Mouse (Mus musculus) neutrophil, adult 5-6 weeks (primary cell): Measurements from ENCODE around the gene Adcyap1r1. TPM values are rescaled to one million over a fixed set of nuclear protein-coding genes. Genes with fewer than 3 reads are reported as not detected.

Experiments used
- ATAC-seq: fragments of 151-379, 151-347 bp; 2 replicates; pipeline ENCODE4 v1.8.0; 2017; ENCODE audit warnings: mild to moderate bottlenecking, moderate TSS enrichment; ENCODE audit not compliant: insufficient number of reproducible peaks, poor library complexity, low FRiP score, severe bottlenecking; ENCODE audit errors: extremely low read depth
- total RNA-seq: library from RNA; stranded (forward); fragments of 200-1000 nt; gene quantifications from 2 replicates; pipeline ENCODE4 v1.2.3, GENCODE M21; 2017

Gene Adcyap1r1
- total RNA-seq, 1 experiment from 2014 or later: not detected

DNA sequence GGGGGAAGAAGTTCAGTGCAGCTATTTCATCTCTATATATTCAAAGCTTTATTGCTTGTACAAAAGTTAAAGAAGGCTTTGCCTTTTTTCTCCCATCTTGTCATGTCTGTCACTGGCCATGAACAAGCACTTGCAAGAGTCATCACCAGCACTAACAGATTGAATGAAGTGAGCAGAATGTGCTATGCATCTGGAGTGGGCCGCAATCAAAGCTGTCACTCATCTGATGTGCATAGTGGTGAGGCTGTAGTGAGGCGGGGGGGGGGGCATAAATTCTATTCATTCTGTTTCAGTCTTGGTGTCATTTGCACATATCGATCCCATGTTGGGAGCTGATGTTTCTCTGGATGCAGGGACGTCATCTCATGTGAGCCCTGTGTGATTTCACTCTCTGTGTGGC lies 91.6 kb downstream of the Adcyap1r1 start:
- no peak for ATAC-seq

GRCm38 (mm10) chr6:55549211-55549610 lies 97.4 kb downstream of the Adcyap1r1 start:
- ATAC-seq: no peak

DNA sequence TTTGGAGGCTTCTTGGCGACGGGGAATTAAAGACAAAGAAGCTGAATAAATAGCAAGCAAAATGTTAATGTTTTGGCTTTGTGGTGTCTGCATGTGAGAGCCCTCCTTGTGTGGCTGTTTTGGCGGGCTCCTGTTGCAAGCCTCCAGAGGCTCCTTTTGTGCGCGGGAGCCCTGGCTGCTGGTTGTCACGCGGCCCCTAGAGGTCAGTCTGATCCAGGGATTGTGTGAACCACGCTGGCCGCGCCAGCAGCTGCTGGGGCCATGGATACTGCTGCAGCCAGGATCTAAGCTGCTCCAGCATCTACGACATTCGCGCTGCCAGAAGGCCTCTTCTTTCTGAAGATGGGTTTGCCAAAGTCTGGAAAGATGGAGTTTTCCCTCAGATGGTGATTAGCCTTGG lies 99.1 kb downstream of the Adcyap1r1 start:
- ATAC-seq: no peak

Other genes with a start within 250 kb of the Adcyap1r1 start
- not detected in 2 replicates for gene Mindy4, start 248.6 kb upstream of the Adcyap1r1 start, total RNA-seq
- gene Aqp1, start 115.5 kb upstream of the Adcyap1r1 start, total RNA-seq: 0.35 and 1.1 TPM in 2 replicates
- gene Ghrhr, start 75.7 kb upstream of the Adcyap1r1 start, total RNA-seq: not detected in 2 replicates
- not detected in 2 replicates for gene Neurod6, start 229.3 kb downstream of the Adcyap1r1 start, total RNA-seq